Mouse (Mus musculus) B cell, adult (primary cell): ENCODE measurements around the gene Gjc3. TPM values are rescaled to one million over a fixed set of nuclear protein-coding genes. Genes with fewer than 3 reads are reported as not detected.

Source experiments
- total RNA-seq: library from RNA; stranded (reverse); gene quantifications from 4 replicates; pipeline ENCODE4 v1.2.4, GENCODE M21; 2023; ENCODE audit not compliant: inconsistent age

The Gjc3 gene
- not detected in 4 replicates for total RNA-seq

DNA sequence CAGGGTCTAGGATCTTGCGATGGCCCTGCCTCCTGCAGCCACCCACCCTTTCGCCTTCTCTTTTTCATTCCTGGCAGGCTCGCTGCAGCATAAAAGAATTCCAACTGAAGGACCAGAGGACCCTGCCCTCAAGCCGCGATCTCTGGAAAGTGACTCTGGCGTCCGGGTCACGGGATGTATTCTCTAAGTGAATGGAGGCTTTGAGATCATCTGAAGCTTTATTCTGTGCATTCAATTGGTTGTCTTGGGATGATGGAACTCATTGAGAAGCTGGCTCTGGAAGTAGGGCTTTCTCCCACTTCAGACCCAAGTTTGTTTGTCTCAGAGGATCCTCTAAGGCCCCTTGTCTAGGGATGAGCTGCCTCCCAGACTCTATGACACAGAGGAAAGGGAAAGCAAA is at the start of gene Gjc3:
Gene Gjc3 (minus strand): TSS at position 154 of the 400 bp plus-strand sequence.

DNA sequence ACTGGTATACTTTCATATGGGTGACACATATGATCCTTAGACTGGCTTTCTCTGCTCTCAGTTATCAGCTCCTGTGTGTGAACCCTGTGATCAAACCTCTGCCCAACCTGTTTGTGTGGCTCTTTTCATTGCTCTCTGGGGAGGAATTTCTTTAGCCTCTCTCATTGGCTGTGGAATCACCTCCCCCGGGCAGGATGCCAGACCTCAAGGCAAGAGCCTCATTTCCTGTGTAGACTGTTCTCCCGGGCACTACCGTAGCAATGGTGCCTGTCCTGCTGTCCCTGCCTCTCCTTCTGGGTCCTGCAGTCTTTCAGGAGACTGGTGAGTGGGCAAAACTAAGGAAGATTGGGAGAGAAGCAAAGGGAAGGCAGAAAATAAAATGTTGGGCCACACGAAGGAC is 18.4 kb upstream of the Gjc3 start, which contains the start of gene Azgp1:
Gene Azgp1 (plus strand): TSS at position 221 of the 400 bp plus-strand sequence.

DNA sequence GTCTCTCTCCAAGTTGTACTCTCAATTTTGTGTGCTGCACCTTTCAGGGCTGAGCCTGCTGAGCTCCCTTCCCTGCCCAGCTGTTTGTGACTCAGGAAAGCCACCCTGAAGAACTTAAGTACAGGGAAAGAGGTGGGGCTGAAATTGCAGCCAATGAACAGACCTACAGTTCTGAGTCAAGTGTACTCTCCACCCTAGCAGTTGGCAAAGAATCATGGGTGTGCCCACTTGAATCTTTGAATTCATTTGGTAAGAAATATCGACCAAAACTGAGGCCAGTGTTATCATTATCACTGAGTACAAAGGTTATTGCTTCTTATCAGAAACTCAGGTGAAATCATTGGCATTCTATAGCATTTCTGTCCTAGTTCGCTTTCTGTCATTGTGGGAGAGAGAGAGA is 41.4 kb downstream of the Gjc3 start, which contains the start of gene Cyp3a13:
Gene Cyp3a13 (minus strand): TSS at position 88 of the 400 bp plus-strand sequence.

Other genes starting within 250 kb of the Gjc3 start
- gene Nyap1, start 221.5 kb downstream of the Gjc3 start, total RNA-seq = 0.21 to 0.48 TPM (median 0.42 TPM) in 4 replicates
- 201 to 221 TPM (median 212 TPM) in 4 replicates for gene Tsc22d4, start 217.4 kb downstream of the Gjc3 start, total RNA-seq
- gene Ppp1r35, start 184.2 kb downstream of the Gjc3 start, total RNA-seq = 19.3 to 26.7 TPM (median 22.2 TPM) in 4 replicates
- 82.8 to 102 TPM (median 90.4 TPM) in 4 replicates for gene Mepce, start 175.4 kb downstream of the Gjc3 start, total RNA-seq
- 19.2 to 24.6 TPM (median 22.6 TPM) in 4 replicates for gene Zcwpw1, start 175.3 kb downstream of the Gjc3 start, total RNA-seq
- gene Pilra, start 126.8 kb downstream of the Gjc3 start, total RNA-seq = 1.3 to 3.1 TPM (median 1.7 TPM) in 4 replicates
- gene Pilrb1, start 105.0 kb downstream of the Gjc3 start, total RNA-seq = 1.3 to 3.3 TPM (median 1.5 TPM) in 4 replicates
- gene Pilrb2, start 91.3 kb downstream of the Gjc3 start, total RNA-seq = 1.1 to 2.5 TPM (median 1.6 TPM) in 3 of 4 replicates, not detected in the other
- not detected in 4 replicates for gene Cyp3a13, start 41.5 kb downstream of the Gjc3 start, total RNA-seq
- not detected in 4 replicates for gene Azgp1, start 18.4 kb upstream of the Gjc3 start, total RNA-seq
- gene Smok3a, start 58.2 kb upstream of the Gjc3 start, total RNA-seq = not detected in 4 replicates
- gene Smok3b, start 58.3 kb upstream of the Gjc3 start, total RNA-seq = not detected in 4 replicates
- gene Smok3c, start 90.1 kb upstream of the Gjc3 start, total RNA-seq = not detected in 4 replicates
- gene Zkscan1, start 122.0 kb upstream of the Gjc3 start, total RNA-seq = 15.6 to 18.0 TPM (median 17.9 TPM) in 4 replicates
- gene Zscan21, start 153.8 kb upstream of the Gjc3 start, total RNA-seq = 8.6 to 10.5 TPM (median 9.9 TPM) in 4 replicates
- 8.8 to 11.8 TPM (median 10.7 TPM) in 4 replicates for gene Zfp113, start 192.6 kb upstream of the Gjc3 start, total RNA-seq
- gene Cops6, start 198.0 kb upstream of the Gjc3 start, total RNA-seq = 50.0 to 62.1 TPM (median 51.4 TPM) in 4 replicates
- 34.6 to 44.5 TPM (median 37.7 TPM) in 4 replicates for gene Ap4m1, start 208.9 kb upstream of the Gjc3 start, total RNA-seq
- gene Mcm7, start 209.3 kb upstream of the Gjc3 start, total RNA-seq = 55.9 to 62.7 TPM (median 57.4 TPM) in 4 replicates
- 31.7 to 37.3 TPM (median 32.3 TPM) in 4 replicates for gene Taf6, start 224.4 kb upstream of the Gjc3 start, total RNA-seq
- gene Cnpy4, start 224.4 kb upstream of the Gjc3 start, total RNA-seq = 13.7 to 21.1 TPM (median 17.0 TPM) in 4 replicates
- 1.1 to 1.7 TPM (median 1.6 TPM) in 3 of 4 replicates, not detected in the other for gene Mblac1, start 231.2 kb upstream of the Gjc3 start, total RNA-seq